Mouse (Mus musculus): ENCODE results near the gene Farsb.

Gene Farsb

GRCm38 (mm10) chr1:78483430-78483829 is 5.3 kb downstream of the Farsb start:
- DNase-seq: no peak

- DNase-seq: no peak
Measured at GRCm38 (mm10) chr1:78472441-78472840, 16.3 kb downstream of the Farsb start.

GRCm38 (mm10) chr1:78454659-78455058 is 34.0 kb downstream of the Farsb start:
- DNase-seq: peak; percentile 29

GRCm38 (mm10) chr1:78453886-78454285 is 34.8 kb downstream of the Farsb start:
- DNase-seq: no peak

GRCm38 (mm10) chr1:78452544-78452943 is 36.2 kb downstream of the Farsb start:
- DNase-seq: no peak

GRCm38 (mm10) chr1:78451070-78451854 is 37.4 kb downstream of the Farsb start:
- no peak for DNase-seq

GRCm38 (mm10) chr1:78448091-78448490 is 40.6 kb downstream of the Farsb start:
- no peak for DNase-seq

- no peak for DNase-seq
Measured at GRCm38 (mm10) chr1:78446742-78447141, 42.0 kb downstream of the Farsb start.

GRCm38 (mm10) chr1:78446232-78446631 is 42.5 kb downstream of the Farsb start:
- DNase-seq: no peak

- DNase-seq: no peak
Measured at GRCm38 (mm10) chr1:78443056-78443455, 45.6 kb downstream of the Farsb start.

- DNase-seq: no peak
Measured at GRCm38 (mm10) chr1:78440716-78441115, 48.0 kb downstream of the Farsb start.

- DNase-seq: no peak
Measured at GRCm38 (mm10) chr1:78437150-78437549, 51.5 kb downstream of the Farsb start.

GRCm38 (mm10) chr1:78436445-78436844 is 52.3 kb downstream of the Farsb start:
- no peak for DNase-seq

- DNase-seq: no peak
Measured at GRCm38 (mm10) chr1:78435967-78436366, 52.7 kb downstream of the Farsb start.

- DNase-seq: no peak
Measured at GRCm38 (mm10) chr1:78433472-78433871, 55.2 kb downstream of the Farsb start.

- no peak for DNase-seq
Measured at GRCm38 (mm10) chr1:78428851-78429250, 59.8 kb downstream of the Farsb start.

GRCm38 (mm10) chr1:78426841-78427240 is 61.9 kb downstream of the Farsb start:
- no peak for DNase-seq

GRCm38 (mm10) chr1:78425793-78426700 is 62.6 kb downstream of the Farsb start:
- DNase-seq: peak; percentile 43

GRCm38 (mm10) chr1:78425309-78425708 is 63.4 kb downstream of the Farsb start:
- DNase-seq: no peak

GRCm38 (mm10) chr1:78424848-78425247 is 63.8 kb downstream of the Farsb start:
- no peak for DNase-seq

- DNase-seq: no peak
Measured at GRCm38 (mm10) chr1:78422576-78422975, 66.1 kb downstream of the Farsb start.

GRCm38 (mm10) chr1:78421749-78422148 is 66.9 kb downstream of the Farsb start:
- no peak for DNase-seq

GRCm38 (mm10) chr1:78420271-78420670 is 68.4 kb downstream of the Farsb start:
- DNase-seq: no peak

- peak; percentile 80 for DNase-seq
Measured at GRCm38 (mm10) chr1:78419593-78419992, 69.1 kb downstream of the Farsb start.
